Mouse (Mus musculus) liver, adult 10 weeks (tissue): ENCODE measurements around the gene Pfas. TPM values are rescaled to one million over a fixed set of nuclear protein-coding genes. Genes with fewer than 3 reads are reported as not detected.

Source experiments
- polyA plus RNA-seq: library from polyadenylated mRNA; stranded (reverse); fragments of 350-450 nt; fragmentation: Illumina TruSeq; extraction: RNeasy Lipid Tissue Mini Kit (QIAGEN cat#74804); gene quantifications from one replicate; pipeline ENCODE4 v1.2.3, GENCODE M21; 2014; ENCODE audit warnings: low read depth, low replicate concordance

Pfas gene
- polyA plus RNA-seq, result 2.6 TPM

GRCm38 (mm10) chr11:69008182-69009121, at the start of gene Pfas:
Gene Pfas, minus strand, starts transcription at chr11:69008460.

GRCm38 (mm10) chr11:69045531-69046394, 37.5 kb upstream of the Pfas start, which contains the start of gene Aurkb:
Gene Aurkb, plus strand, starts transcription at chr11:69045647.

GRCm38 (mm10) chr11:69015644-69016441, 7.6 kb upstream of the Pfas start, which contains the start of gene Ctc1:
Gene Ctc1, plus strand, starts transcription at chr11:69015911.

GRCm38 (mm10) chr11:68975085-68975484, 33.2 kb downstream of the Pfas start, which contains the start of gene Rangrf:
Gene Rangrf, minus strand, starts transcription at chr11:68975185.

GRCm38 (mm10) chr11:68967337-68968282, 40.6 kb downstream of the Pfas start, which contains the start of gene Slc25a35:
Gene Slc25a35, plus strand, starts transcription at chr11:68968131.

GRCm38 (mm10) chr11:68957308-68957707, 51.0 kb downstream of the Pfas start, which contains the start of gene Arhgef15:
Gene Arhgef15, minus strand, starts transcription at chr11:68957480.

Other genes starting within 250 kb of the Pfas start
- gene Ndel1, start 136.6 kb downstream of the Pfas start, polyA plus RNA-seq, result 58.9 TPM
- gene Rnf222, start 119.9 kb downstream of the Pfas start, polyA plus RNA-seq, result not detected
- gene Rpl26, start 106.9 kb downstream of the Pfas start, polyA plus RNA-seq, result 134 TPM
- gene Odf4, start 81.4 kb downstream of the Pfas start, polyA plus RNA-seq, result not detected
- 2.5 TPM for gene Arhgef15, start 51.0 kb downstream of the Pfas start, polyA plus RNA-seq
- gene Slc25a35, start 40.3 kb downstream of the Pfas start, polyA plus RNA-seq, result 1.6 TPM
- 1.5 TPM for gene Rangrf, start 33.3 kb downstream of the Pfas start, polyA plus RNA-seq
- gene Ctc1, start 7.5 kb upstream of the Pfas start, polyA plus RNA-seq, result 1.1 TPM
- gene Aurkb, start 37.2 kb upstream of the Pfas start, polyA plus RNA-seq, result not detected
- gene Borcs6, start 51.3 kb upstream of the Pfas start, polyA plus RNA-seq, result 1.4 TPM
- gene Tmem107, start 62.3 kb upstream of the Pfas start, polyA plus RNA-seq, result 0.61 TPM
- gene Vamp2, start 80.0 kb upstream of the Pfas start, polyA plus RNA-seq, result 23.6 TPM
- 0.16 TPM for gene Per1, start 86.8 kb upstream of the Pfas start, polyA plus RNA-seq
- not detected for gene Hes7, start 111.9 kb upstream of the Pfas start, polyA plus RNA-seq
- not detected for gene 9130213A22Rik, start 114.1 kb upstream of the Pfas start, polyA plus RNA-seq
- gene Aloxe3, start 117.4 kb upstream of the Pfas start, polyA plus RNA-seq, result not detected
- not detected for gene Alox12b, start 148.5 kb upstream of the Pfas start, polyA plus RNA-seq
- gene Alox8, start 189.4 kb upstream of the Pfas start, polyA plus RNA-seq, result not detected
- gene Gucy2e, start 228.6 kb upstream of the Pfas start, polyA plus RNA-seq, result not detected